Mouse (Mus musculus) C2C12 (cell line): ENCODE data around the gene Fam110c.

Source experiments
- CEBPB ChIP-seq: IDR thresholded peaks from one replicate; pipeline ENCODE4 v1.6.1; 2011; ENCODE audit warnings: low read depth, mild to moderate bottlenecking, control low read depth, moderate library complexity
- CTCF ChIP-seq: IDR thresholded peaks from one replicate; pipeline ENCODE4 v1.5.1; 2011; ENCODE audit not compliant: control insufficient read depth, insufficient read depth, insufficient read length
- MAX ChIP-seq: IDR thresholded peaks from one replicate; pipeline ENCODE4 v1.6.1; 2011; ENCODE audit warnings: mild to moderate bottlenecking, control low read depth
- MYOD1 ChIP-seq: IDR thresholded peaks from one replicate; pipeline ENCODE4 v1.6.1; 2011; ENCODE audit warnings: low read depth; ENCODE audit not compliant: control insufficient read depth, insufficient read length

GRCm38 (mm10) chr12:31120535-31120934 is 46.9 kb downstream of the Fam110c start:
- TF ChIP-seq CEBPB (no peak), CTCF (no peak), MAX (no peak), MYOD1 (no peak)
